Mouse (Mus musculus): Measurements from ENCODE around the gene Pigyl. TPM values are rescaled to one million over a fixed set of nuclear protein-coding genes. Genes with fewer than 3 reads are reported as not detected.
"Not testable (repeated sequence)": the region's sequence is repeated elsewhere in the genome, so short reads cannot be mapped to it uniquely, and the experiment has no call there.

The Pigyl gene
- total RNA-seq, 2 experiments from 2014 or later = 35.3 to 35.6 TPM

DNA sequence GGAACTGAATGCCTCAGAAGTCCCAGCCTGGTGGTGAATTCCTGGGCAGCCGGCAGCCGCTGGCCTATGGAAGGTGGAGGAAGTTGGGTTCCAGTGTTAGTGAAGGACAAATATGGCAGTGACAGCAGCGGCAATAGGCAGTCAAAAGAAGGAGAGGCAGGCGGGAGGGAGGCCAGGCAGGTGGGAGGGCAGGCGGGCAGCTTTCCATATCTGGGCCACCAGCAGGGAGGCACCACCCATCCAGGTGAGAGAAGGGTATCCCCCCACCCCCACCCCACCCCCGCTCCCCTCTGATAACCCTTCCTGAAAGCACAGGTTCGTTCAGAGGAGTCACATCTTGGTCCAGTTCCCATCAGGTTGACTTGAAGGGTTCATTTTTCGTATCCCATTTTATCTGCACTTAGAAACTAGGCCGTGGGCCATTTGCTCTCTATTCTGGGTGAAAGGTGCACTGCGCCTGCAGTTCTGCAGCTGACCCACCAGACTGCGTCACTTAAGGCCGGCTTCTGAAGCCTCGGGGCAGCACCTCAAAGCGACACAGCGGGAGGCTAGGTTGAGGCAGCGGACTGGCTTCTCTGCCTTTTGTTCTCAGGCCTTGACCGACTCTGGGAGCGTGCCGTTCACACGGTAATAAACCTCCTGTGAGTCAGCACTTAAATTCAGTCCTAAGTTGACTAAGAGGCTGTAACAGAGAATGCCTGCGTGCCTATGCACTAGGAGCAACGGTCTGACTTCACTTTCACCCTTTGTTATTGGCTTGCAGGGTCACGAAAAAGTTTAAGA lies 19.7 kb upstream of the Pigyl start:
- no peak for DNase-seq
- intact Hi-C loops (cut with DNase I) = no loop called here

DNA sequence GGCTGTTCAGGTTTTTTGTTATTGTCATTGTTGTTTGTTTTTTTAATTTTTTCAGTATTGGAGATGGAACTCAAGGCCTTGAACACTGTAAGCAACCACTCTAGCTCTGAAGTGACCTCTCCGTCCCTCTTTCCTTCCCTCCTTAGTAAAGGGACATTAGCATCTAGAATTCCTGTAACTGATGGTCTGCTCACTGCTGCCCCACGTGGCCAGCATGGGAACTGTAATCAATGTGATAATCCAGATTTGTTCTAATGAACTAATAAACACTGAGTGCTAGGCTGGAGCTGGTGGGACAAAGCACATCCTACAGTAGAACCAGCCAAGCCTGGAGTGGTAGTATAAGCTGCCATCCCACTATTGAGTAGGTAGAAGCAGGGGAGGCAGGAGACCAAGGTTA lies 18.2 kb upstream of the Pigyl start:
- intact Hi-C loops (cut with DNase I) = no loop called here
- peak in 1 of 2 experiments; percentile 51 for DNase-seq

GRCm38 (mm10) chr9:22139746-22140145 lies 16.9 kb upstream of the Pigyl start:
- no peak for DNase-seq
- intact Hi-C loops (cut with DNase I) = no loop called here

GRCm38 (mm10) chr9:22143108-22144037 lies 13.3 kb upstream of the Pigyl start:
- intact Hi-C loops (cut with DNase I) = loop anchor here (1.0 kb wide), 2 partner anchors 47 to 77 kb away; no protein-coding TSS in a partner anchor
- peak; percentile 85 to 91 for DNase-seq

DNA sequence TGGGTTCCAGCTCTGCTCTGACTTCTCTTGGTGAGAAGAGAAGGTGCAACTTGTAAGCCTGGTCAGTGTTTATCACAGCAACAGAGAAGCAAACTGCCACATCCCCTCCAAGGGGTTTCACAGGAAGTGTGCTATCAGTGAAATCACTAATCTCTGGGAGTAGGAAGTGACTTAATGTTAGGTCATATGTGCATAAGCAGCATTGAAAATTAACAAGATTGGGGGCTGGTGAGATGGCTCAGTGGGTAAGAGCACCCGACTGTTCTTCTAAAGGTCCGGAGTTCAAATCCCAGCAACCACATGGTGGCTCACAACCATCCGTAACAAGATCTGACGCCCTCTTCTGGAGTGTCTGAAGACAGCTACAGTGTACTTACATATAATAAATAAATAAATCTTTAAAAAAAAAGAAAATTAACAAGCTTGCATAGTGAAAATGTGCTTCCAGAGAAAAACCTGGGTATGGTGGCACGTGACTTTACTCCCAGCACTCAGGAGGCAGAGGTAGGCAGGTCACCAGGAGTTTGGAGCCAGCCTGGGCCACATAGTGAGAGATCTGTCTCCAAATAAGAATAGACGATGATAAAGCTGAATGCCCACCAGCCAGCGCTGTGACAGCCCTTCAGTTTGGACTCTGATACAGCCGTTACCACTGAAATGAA lies 12.2 kb upstream of the Pigyl start:
- intact Hi-C loops (cut with DNase I) = no loop called here
- no peak for DNase-seq

DNA sequence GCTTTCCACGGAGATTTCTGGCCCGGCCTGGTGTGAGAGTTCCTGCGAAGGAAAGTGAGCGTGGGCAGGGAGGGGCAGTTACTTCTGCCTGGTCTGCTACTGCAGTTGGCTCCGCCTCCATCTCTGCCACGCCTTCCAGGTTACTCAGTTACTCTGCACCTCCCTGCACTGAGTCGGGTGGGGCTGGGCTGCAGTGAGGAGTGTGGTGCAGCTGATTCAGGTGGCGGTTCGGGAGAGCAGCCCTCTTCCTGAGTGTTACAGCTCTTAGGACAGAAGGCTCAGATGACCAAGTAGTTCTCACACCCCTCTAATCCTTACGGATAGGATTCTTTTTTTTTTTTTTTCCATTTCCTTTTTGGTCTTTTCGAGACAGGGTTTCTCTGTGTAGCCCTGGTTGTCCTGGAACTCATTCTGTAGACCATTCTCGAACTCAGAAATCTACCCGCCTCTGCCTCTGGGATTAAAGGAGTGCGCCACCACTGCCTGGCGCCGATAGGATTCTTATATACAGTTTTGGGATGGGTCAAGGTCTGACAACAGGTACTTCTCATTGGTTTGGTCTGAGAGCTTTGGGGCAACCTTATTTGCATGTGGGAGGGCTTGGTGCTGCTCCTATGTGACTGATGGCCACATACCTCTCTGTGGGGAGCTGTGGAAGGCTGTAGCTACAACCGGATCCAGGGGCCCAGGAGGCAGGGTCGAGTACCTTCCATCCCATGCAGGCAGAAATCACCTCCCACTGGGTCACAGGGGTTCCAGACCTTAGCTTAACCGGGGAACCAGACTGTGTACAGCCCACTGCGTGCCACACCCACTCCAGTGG lies 7.0 kb upstream of the Pigyl start:
- no peak for DNase-seq
- intact Hi-C loops (cut with DNase I) = no loop called here

DNA sequence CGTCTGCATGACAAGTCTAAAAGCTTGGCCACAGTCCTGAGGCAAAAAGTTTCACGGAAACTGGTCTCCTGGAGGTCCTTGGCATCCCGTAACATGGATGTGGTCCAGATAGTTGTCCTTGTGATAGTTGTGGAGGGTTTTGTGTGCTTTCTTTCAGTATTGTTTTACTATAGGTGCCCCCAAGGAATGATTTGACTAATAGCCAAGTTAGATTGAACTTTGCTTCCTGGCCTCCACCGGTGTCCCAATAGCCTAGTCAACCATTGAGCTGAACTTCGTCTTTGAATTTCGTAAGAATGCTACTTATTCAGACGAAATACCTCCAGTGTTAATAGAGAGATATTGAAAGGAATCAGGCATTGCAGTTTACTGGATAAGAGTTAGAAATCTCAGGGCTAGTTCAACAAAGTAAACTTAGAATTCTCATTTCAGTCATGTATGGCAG lies 6.4 kb upstream of the Pigyl start:
- intact Hi-C loops (cut with DNase I); DNase-seq: not testable (repeated sequence)

DNA sequence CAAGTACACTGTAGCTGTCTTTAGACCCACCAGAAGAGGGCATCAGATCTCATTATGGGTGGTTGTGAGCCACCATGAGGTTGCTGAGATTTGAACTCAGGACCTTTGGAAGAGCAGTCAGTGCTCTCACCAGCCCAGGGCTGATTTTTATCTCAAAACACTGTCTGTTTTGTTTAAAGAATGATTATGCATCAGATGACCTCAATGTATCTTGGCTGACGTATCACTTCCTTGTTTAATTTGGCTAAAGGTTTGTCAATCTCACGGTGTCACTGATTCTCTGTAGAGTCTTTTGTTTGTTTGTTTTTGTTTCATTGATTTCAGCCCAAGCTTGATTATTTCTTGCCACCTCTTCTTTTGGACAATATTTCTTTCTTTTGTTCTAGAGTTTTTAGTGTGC lies 5.7 kb upstream of the Pigyl start:
- intact Hi-C loops (cut with DNase I) = no loop called here
- no peak for DNase-seq

GRCm38 (mm10) chr9:22153810-22154209 lies 2.8 kb upstream of the Pigyl start:
- intact Hi-C loops (cut with DNase I) = no loop called here
- DNase-seq = no peak

DNA sequence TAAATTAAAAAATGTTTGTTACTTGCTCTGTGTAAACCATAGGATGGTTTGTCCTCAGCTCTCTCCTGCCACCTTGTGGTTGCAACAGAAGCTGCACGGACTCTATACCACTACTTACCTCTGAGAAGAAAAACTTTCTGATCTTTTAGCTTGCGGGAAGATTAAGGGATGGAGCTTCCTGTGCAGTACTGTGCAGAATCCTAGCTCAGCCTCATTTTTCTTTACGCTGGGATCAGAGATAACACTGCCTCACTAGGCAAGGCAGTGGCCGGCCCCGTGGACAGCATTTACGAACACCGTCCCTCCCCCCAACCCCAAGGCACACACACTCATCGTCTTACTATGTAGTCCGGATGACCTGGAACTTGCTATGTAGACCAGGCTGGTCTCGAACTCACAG lies 1.0 kb upstream of the Pigyl start:
- peak; percentile 79 to 87 for DNase-seq
- intact Hi-C loops (cut with DNase I) = loop anchor here (1.0 to 5.0 kb wide), 4 partner anchors 69 to 257 kb away; partner anchors contain the start of genes 9530077C05Rik and Zfp809

- no peak for DNase-seq
- intact Hi-C loops (cut with DNase I) = loop anchor here (2.0 to 5.0 kb wide), 3 partner anchors 67 to 255 kb away; partner anchors contain the start of genes 9530077C05Rik and Zfp809
Observed at GRCm38 (mm10) chr9:22157516-22158265, 1.0 kb downstream of the Pigyl start.

- DNase-seq = no peak
- intact Hi-C loops (cut with DNase I) = no loop called here
Observed at GRCm38 (mm10) chr9:22161299-22161698, 4.7 kb downstream of the Pigyl start.

DNA sequence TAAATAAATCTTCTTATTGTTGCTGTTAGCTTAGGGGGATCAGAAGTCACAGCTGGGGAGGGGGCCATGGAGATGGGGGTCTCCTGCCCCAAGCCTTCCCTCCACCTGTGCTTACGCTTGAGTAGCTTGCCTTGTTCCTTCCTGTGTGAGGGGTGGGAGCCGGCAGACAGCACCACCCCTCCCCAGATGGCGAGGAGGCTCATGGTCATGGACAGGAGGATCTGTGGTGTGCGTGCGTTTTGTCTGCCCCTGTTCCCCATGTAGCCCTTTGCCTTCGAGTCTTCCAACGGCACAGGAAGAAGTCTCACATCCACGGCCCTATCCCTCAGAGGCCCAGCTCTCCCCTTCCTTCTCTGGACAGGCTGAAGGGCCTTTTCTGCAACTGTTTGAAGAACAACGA lies 5.7 kb downstream of the Pigyl start:
- DNase-seq = no peak

DNA sequence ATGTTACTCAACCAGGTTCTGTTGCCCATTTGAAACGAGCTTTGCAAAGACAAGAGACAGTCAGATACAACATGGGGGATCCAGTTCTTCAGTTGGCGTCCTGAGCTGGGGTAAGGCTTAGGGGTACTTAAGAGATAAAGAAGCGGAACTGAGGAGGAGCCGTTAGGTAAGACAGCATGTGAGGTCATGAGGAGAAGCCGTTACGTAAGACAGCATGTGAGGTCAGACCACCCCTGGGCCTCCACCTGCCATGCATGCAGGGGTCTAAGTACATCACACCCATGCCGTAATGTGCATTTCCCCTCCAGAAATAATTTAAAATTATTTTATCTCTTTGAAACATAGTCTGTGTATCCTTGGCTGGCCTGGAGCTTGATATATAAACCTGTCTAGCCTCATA lies 6.3 kb downstream of the Pigyl start:
- no peak for DNase-seq
- intact Hi-C loops (cut with DNase I) = no loop called here

More for the DNA sequence above, 5.7 kb downstream of the Pigyl start:
- intact Hi-C loops (cut with DNase I) = no loop called here

GRCm38 (mm10) chr9:22164711-22165668 lies 8.3 kb downstream of the Pigyl start:
- intact Hi-C loops (cut with DNase I) = no loop called here
- peak; percentile 28 to 40 for DNase-seq

- no peak for DNase-seq
- intact Hi-C loops (cut with DNase I) = no loop called here
Observed at GRCm38 (mm10) chr9:22165964-22166363, 9.3 kb downstream of the Pigyl start.

- intact Hi-C loops (cut with DNase I) = no loop called here
- DNase-seq = no peak
Observed at GRCm38 (mm10) chr9:22166686-22167085, 10.0 kb downstream of the Pigyl start.

- intact Hi-C loops (cut with DNase I) = no loop called here
- DNase-seq = no peak
Observed at GRCm38 (mm10) chr9:22167751-22168150, 11.1 kb downstream of the Pigyl start.

All from heart, postnatal 10 days (tissue).